Mouse (Mus musculus) kidney, embryonic 15.5 days (tissue): ENCODE measurements around the gene Ddrgk1. TPM values are rescaled to one million over a fixed set of nuclear protein-coding genes. Genes with fewer than 3 reads are reported as not detected.
"Not testable (repeated sequence)": the region's sequence is repeated elsewhere in the genome, so short reads cannot be mapped to it uniquely, and the experiment has no call there.

Experiments used
- ATAC-seq: fragments of 200-750 bp; cut with Nextera tagmentation; replicated peaks from 2 replicates; pipeline ENCODE4 v1.8.0; 2017; ENCODE audit warnings: moderate TSS enrichment; ENCODE audit not compliant: low FRiP score
- H3K27ac ChIP-seq: fragments of 300-500 bp; sonication (generic); 2 replicates; pipeline ENCODE4 v1.5.1; 2015; ENCODE audit warnings: mild to moderate bottlenecking, inconsistent platforms
- H3K27me3 ChIP-seq: fragments of 300-500 bp; sonication (generic); 2 replicates; pipeline ENCODE4 v1.6.1; 2015; ENCODE audit warnings: inconsistent platforms
- H3K36me3 ChIP-seq: fragments of 300-500 bp; sonication (generic); 2 replicates; pipeline ENCODE4 v1.6.1; 2015; ENCODE audit warnings: inconsistent platforms
- H3K4me1 ChIP-seq: fragments of 300-500 bp; sonication (generic); 2 replicates; pipeline ENCODE4 v1.6.1; 2015; ENCODE audit warnings: inconsistent platforms
- H3K4me2 ChIP-seq: fragments of 300-500 bp; sonication (generic); 2 replicates; pipeline ENCODE4 v1.6.1; 2015; ENCODE audit warnings: moderate library complexity, mild to moderate bottlenecking, inconsistent platforms
- H3K4me3 ChIP-seq: fragments of 300-500 bp; sonication (generic); replicated peaks from 2 replicates; pipeline ENCODE4 v1.5.1; 2015; ENCODE audit warnings: mild to moderate bottlenecking, inconsistent platforms
- H3K9ac ChIP-seq: fragments of 300-500 bp; sonication (generic); 2 replicates; pipeline ENCODE4 v1.6.1; 2015; ENCODE audit warnings: mild to moderate bottlenecking, inconsistent platforms
- H3K9me3 ChIP-seq: fragments of 300-500 bp; sonication (generic); replicated peaks from 2 replicates; pipeline ENCODE4 v1.6.1; 2016; ENCODE audit warnings: inconsistent platforms
- WGBS: fragments of 180-500 bp; shearing (Covaris S2); methylation state at CpG from one replicate; pipeline ENCODE4 v1.1.7; 2015; ENCODE audit warnings: mixed read lengths; 5-methylcytosine and 5-hydroxymethylcytosine counted together
- polyA plus RNA-seq: library from polyadenylated mRNA; unstranded; fragments of >200 nt; fragmentation: Nextera tagmentation; extraction: Ambion mirVana; gene quantifications from 2 replicates; pipeline ENCODE4 v1.2.1, GENCODE M21; 2015

Gene Ddrgk1
- polyA plus RNA-seq, 1 experiment from 2014 or later = 76.8 TPM

- Histone ChIP-seq H3K4me3 (no peak overlapping the region), H3K27me3 (no peaks in the 10 kb centered on the region), H3K4me2 (no peak overlapping the region), H3K27ac (no peak overlapping the region), H3K36me3 (peaks cover 72% of the 10 kb centered on the region), H3K9me3 (no peaks in the 10 kb centered on the region), H3K4me1 (no peaks in the 10 kb centered on the region), H3K9ac (no peak overlapping the region)
- no peak for ATAC-seq
- 84% methylated on average over 3 of the region's 3 CpGs for WGBS
These were observed 17.1 kb upstream of the Ddrgk1 start for GRCm38 (mm10) chr2:130681531-130681930.

- no peaks in the 10 kb centered on the region for H3K9me3 ChIP-seq
- peak; percentile 79 for ATAC-seq
- no peaks in the 10 kb centered on the region for H3K4me1 ChIP-seq
- H3K27ac ChIP-seq = peak overlapping the region; percentile 15
- no peaks in the 10 kb centered on the region for H3K27me3 ChIP-seq
- no peak overlapping the region for H3K9ac ChIP-seq
- WGBS = 53% methylated on average over 6 of the region's 6 CpGs
- no peak overlapping the region for H3K4me2 ChIP-seq
- H3K36me3 ChIP-seq = peaks cover 89% of the 10 kb centered on the region
- no peak overlapping the region for H3K4me3 ChIP-seq
These were observed 15.4 kb upstream of the Ddrgk1 start for GRCm38 (mm10) chr2:130679899-130680298.

- ATAC-seq = no peak
- 75% methylated on average over 12 of the region's 12 CpGs for WGBS
- H3K4me1 ChIP-seq = no peaks in the 10 kb centered on the region
- H3K4me2 ChIP-seq = no peak overlapping the region
- H3K4me3 ChIP-seq = no peak overlapping the region
- no peak overlapping the region for H3K27ac ChIP-seq
- no peaks in the 10 kb centered on the region for H3K27me3 ChIP-seq
- H3K9ac ChIP-seq = no peak overlapping the region
- no peaks in the 10 kb centered on the region for H3K9me3 ChIP-seq
- H3K36me3 ChIP-seq = peaks cover 96% of the 10 kb centered on the region
These were observed 14.7 kb upstream of the Ddrgk1 start for GRCm38 (mm10) chr2:130679154-130679553.

GRCm38 (mm10) chr2:130677211-130677610 is 12.8 kb upstream of the Ddrgk1 start:
- no peaks in the 10 kb centered on the region for H3K27me3 ChIP-seq
- 42% methylated on average over 10 of the region's 10 CpGs for WGBS
- H3K9ac ChIP-seq = no peak overlapping the region
- H3K4me2 ChIP-seq = no peak overlapping the region
- H3K27ac ChIP-seq = no peak overlapping the region
- no peak for ATAC-seq
- peaks cover 98% of the 10 kb centered on the region for H3K36me3 ChIP-seq
- H3K4me1 ChIP-seq = no peaks in the 10 kb centered on the region
- H3K9me3 ChIP-seq = no peaks in the 10 kb centered on the region
- no peak overlapping the region for H3K4me3 ChIP-seq

- peak within 1 kb of the TSS; percentile 65 for H3K9ac ChIP-seq
- H3K4me3 ChIP-seq = peak within 1 kb of the TSS; percentile 74
- peaks cover 42% of the 10 kb centered on the region for H3K4me1 ChIP-seq
- peak within 1 kb of the TSS; percentile 89 for H3K27ac ChIP-seq
- H3K27me3 ChIP-seq = no peaks in the 10 kb centered on the region
- peak within 1 kb of the TSS; percentile 83 for H3K4me2 ChIP-seq
- peaks cover 18% of the 10 kb centered on the region for H3K36me3 ChIP-seq
- under 1% methylated on average over 31 of the region's 31 CpGs for WGBS
- no peaks in the 10 kb centered on the region for H3K9me3 ChIP-seq
- ATAC-seq = peak; percentile 65
These were observed 3.1 kb upstream of the Ddrgk1 start, which contains the start of gene Itpa for GRCm38 (mm10) chr2:130667559-130667958. Gene Itpa (plus strand): TSS chr2:130667610.

- peaks cover 31% of the 10 kb centered on the region for H3K4me1 ChIP-seq
- H3K36me3 ChIP-seq = peaks cover 42% of the 10 kb centered on the region
- peak overlapping the region; percentile 70 for H3K4me2 ChIP-seq
- ATAC-seq = no peak
- no peaks in the 10 kb centered on the region for H3K27me3 ChIP-seq
- H3K9me3 ChIP-seq = no peaks in the 10 kb centered on the region
- peak overlapping the region; percentile 99; the same call in 1 of the 2 replicates for H3K27ac ChIP-seq
- H3K4me3 ChIP-seq = peak overlapping the region; percentile 67; the same call in 1 of the 2 replicates
- 86% methylated on average over 11 of the region's 11 CpGs for WGBS
- H3K9ac ChIP-seq = peak overlapping the region; percentile 81
These were observed 1.1 kb downstream of the Ddrgk1 start for GRCm38 (mm10) chr2:130663342-130663741.

- ATAC-seq = no peak
- no peak overlapping the region for H3K9ac ChIP-seq
- H3K27me3 ChIP-seq = no peaks in the 10 kb centered on the region
- H3K9me3 ChIP-seq = no peaks in the 10 kb centered on the region
- H3K4me2 ChIP-seq = no peak overlapping the region
- no peak overlapping the region for H3K4me3 ChIP-seq
- WGBS = 96% methylated on average over 10 of the region's 10 CpGs
- peaks cover 91% of the 10 kb centered on the region for H3K36me3 ChIP-seq
- H3K27ac ChIP-seq = no peak overlapping the region
- H3K4me1 ChIP-seq = peaks cover 12% of the 10 kb centered on the region
These were observed 5.9 kb downstream of the Ddrgk1 start for GRCm38 (mm10) chr2:130658530-130658929.

GRCm38 (mm10) chr2:130657541-130657940 is 6.9 kb downstream of the Ddrgk1 start:
- H3K27ac ChIP-seq = no peak overlapping the region
- peaks cover 2% of the 10 kb centered on the region for H3K4me1 ChIP-seq
- peaks cover 99% of the 10 kb centered on the region for H3K36me3 ChIP-seq
- no peaks in the 10 kb centered on the region for H3K27me3 ChIP-seq
- 84% methylated on average over 6 of the region's 6 CpGs for WGBS
- H3K4me3 ChIP-seq = no peak overlapping the region
- no peaks in the 10 kb centered on the region for H3K9me3 ChIP-seq
- H3K4me2 ChIP-seq = no peak overlapping the region
- no peak overlapping the region for H3K9ac ChIP-seq
- no peak for ATAC-seq

GRCm38 (mm10) chr2:130656536-130656935 is 7.9 kb downstream of the Ddrgk1 start:
- Histone ChIP-seq H3K4me3 (no peak overlapping the region), H3K27me3 (no peaks in the 10 kb centered on the region), H3K4me2 (no peak overlapping the region), H3K4me1 (no peaks in the 10 kb centered on the region), H3K9me3 (no peaks in the 10 kb centered on the region), H3K9ac (no peak overlapping the region), H3K27ac (no peak overlapping the region), H3K36me3 (peaks cover 96% of the 10 kb centered on the region)
- 92% methylated on average over 9 of the region's 9 CpGs for WGBS
- ATAC-seq = no peak

GRCm38 (mm10) chr2:130655660-130656339 is 8.7 kb downstream of the Ddrgk1 start:
- Histone ChIP-seq H3K27ac (no peak overlapping the region), H3K4me1 (no peaks in the 10 kb centered on the region), H3K9me3 (no peaks in the 10 kb centered on the region), H3K36me3 (peaks cover 96% of the 10 kb centered on the region), H3K27me3 (no peaks in the 10 kb centered on the region), H3K9ac (no peak overlapping the region), H3K4me2 (no peak overlapping the region), H3K4me3 (no peak overlapping the region)
- ATAC-seq = no peak
- 89% methylated on average over 6 of the region's 6 CpGs for WGBS

- Histone ChIP-seq H3K36me3 (peaks cover 87% of the 10 kb centered on the region), H3K27ac (no peak overlapping the region), H3K27me3 (no peaks in the 10 kb centered on the region), H3K9me3 (no peaks in the 10 kb centered on the region), H3K4me1 (no peaks in the 10 kb centered on the region), H3K4me3 (no peak overlapping the region), H3K9ac (no peak overlapping the region), H3K4me2 (no peak overlapping the region)
- no peak for ATAC-seq
- WGBS = 90% methylated on average over 1 of the region's 1 CpGs
These were observed 10.7 kb downstream of the Ddrgk1 start for GRCm38 (mm10) chr2:130653760-130654159.

GRCm38 (mm10) chr2:130653303-130653702 is 11.2 kb downstream of the Ddrgk1 start:
- Histone ChIP-seq H3K4me3 (no peak overlapping the region), H3K4me2 (no peak overlapping the region), H3K36me3 (peaks cover 82% of the 10 kb centered on the region), H3K9me3 (no peaks in the 10 kb centered on the region), H3K9ac (no peak overlapping the region), H3K4me1 (no peaks in the 10 kb centered on the region), H3K27ac (no peak overlapping the region), H3K27me3 (no peaks in the 10 kb centered on the region)
- 88% methylated on average over 2 of the region's 2 CpGs for whole genome bisulfite sequencing
- ATAC-seq = no peak

GRCm38 (mm10) chr2:130649028-130649427 is 15.4 kb downstream of the Ddrgk1 start:
- not testable (repeated sequence) for H3K9ac ChIP-seq, H3K4me3 ChIP-seq, H3K4me1 ChIP-seq, H3K27me3 ChIP-seq, ATAC-seq, H3K4me2 ChIP-seq, H3K9me3 ChIP-seq, H3K27ac ChIP-seq
- WGBS = 84% methylated on average over 6 of the region's 6 CpGs
- peaks cover 39% of the 10 kb centered on the region for H3K36me3 ChIP-seq
